Mouse (Mus musculus) hindlimb bud, embryonic 11.5 days (tissue): ENCODE measurements around the gene Nap1l1.
"Not testable (repeated sequence)": the region's sequence is repeated elsewhere in the genome, so short reads cannot be mapped to it uniquely, and the experiment has no call there.

Source experiments
- DNase-seq: peaks from one replicate; pipeline ENCODE4 v3.0.0-alpha.2; 2012; ENCODE audit warnings: low read depth, low spot score; ENCODE audit errors: extremely low spot score

Gene Nap1l1

DNA sequence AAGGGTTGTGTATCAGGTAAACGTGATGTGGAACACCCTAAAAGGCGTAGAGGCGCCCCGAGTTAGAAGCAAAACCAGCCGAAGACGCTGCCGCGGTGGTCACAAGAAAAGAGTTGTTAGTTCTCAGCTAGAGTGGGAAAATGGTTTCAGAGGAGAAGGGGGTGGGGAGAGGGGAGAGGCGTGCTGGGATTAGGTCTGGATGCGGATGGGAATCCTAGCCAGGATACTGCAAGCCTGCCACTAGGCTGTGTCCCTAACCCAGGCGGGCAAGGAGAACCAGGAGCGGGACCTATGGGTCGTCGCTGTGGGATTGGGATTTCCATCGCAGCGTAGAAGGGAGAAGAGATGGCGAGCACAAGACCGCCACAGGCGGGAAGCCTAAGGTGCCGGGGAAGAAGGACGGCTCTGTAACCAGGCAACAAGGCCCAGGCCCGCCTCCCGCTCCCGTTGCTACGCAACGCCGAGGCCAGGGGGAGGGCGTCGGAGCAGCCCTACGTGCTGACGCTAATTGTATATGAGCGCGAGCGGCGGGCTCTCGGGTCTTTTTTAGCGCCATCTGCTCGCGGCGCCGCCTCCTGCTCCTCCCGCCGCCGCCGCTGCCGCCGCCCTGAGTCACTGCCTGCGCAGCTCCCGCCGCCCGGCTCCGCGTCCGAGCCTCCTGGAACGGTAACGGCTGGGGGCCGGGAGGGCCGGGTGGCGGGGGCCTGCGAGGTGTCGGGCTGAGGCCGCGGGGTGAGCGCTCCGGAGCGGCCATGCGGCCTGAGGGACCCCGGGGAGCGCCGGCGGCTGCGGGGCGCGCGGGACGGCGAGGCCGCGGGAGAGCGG is at the start of gene Nap1l1:
Nap1l1 (plus strand) TSS at position 538 of the 825 bp plus-strand sequence.
- peak; percentile 89 for DNase-seq

DNA sequence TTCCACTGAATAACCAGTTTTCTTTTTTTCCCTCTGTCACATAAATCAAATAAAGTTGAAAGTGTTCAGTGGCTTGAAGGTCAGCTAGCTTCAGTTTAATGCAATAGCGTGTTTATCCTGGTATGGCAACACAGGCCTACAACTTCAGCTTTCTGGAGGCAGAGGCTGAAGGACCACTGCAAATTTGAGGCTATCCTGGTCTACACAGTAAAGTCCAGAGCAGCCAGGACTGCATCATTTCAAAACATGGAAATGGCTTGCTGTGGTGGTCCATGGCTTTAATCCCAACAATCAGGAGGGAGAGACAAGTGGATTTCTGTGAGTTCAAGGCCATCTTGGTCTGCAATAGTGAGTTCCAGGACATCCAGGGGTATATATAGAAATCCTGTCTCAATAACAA is 46.5 kb upstream of the Nap1l1 start:
- no peak for DNase-seq

DNA sequence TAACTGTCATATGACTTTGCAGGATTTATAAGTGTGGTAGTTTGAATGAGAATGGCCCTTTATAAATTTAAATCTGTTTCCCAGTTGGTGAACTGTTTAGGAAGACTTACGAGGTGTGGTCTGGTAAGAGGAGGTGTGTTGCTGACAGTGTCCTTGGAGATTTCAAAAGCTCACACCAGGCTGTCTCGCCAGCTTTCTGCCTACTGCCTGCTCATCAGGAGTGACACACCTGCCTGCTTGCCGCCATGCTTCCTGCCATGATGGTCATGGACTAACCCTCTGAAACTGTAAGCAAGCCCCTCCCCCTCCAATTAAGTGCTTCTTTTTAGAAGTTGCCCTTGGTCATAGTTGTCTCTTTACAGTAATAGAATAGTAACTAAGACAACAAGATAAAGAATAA is 39.5 kb upstream of the Nap1l1 start:
- no peak for DNase-seq

DNA sequence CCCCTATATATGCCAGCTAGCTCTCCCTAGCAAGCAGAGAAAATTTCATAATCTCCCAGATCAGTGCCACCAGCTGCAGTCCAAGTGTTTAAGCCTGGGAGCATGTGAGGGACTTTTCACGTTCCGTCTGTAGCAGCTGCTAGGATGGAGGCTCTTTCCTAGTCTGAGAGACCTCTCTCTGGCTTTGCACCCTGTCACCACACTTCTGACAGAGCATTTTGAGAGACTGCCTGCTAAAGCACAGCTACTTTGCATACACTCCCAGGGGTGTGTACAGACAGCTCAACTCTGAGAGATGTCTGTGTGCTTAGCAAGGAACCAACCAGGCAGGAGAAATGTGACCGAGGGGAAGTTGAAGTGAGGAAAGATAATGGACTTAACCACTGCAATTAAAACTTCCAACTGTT is 32.0 kb upstream of the Nap1l1 start:
- DNase-seq: no peak

DNA sequence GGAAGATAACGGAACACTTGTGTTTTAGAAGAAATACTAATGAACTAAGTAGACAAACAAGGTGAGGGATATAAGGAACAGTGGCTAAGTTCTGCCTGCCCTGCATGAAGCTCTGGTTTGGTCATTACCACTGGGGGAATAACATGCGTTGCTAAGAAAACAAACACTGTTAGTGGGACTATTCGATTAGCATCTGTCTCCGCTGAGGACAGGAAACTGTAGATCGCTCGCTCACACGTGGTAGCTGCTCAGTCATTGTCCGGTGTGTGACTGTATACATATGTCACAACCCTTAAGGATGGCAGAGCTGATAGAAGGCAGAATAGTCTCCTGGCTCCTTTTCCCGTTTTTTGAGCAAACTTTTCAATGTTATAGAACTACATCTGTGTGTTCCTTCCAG is 28.8 kb upstream of the Nap1l1 start:
- DNase-seq: no peak

DNA sequence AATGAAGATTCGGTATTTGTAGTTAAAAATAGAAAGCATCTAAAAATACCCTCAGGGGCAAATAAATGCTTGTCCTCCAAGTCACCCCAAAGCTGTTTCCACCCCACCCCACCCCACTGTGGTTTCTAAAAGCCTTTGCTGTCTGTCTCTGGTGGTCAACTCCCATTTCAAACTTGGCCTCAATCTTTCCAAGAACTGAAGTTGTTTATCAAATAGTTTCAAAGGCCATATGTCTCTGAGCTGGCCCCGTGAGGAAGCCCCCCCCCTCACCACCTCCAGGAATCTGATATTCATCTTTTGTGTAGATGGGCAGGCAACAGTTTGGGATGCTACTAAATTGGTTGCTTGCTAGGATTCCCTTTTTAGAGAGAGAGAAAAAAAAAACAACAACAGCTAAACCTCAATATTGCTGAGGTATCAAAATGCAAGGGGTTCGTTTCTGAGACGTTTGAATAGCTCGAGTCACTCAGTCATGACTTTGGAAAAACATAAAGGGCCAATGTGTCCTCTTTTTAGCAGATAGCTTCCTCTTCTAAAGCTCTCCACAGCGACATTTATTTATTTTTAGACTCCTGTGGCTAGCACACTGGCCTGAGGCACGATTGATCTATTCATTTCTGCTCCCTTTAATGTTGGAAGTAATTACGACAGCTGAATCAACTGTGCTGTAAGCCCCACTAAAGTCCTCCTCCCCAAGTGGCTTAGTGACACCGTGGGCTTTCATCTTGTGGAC is 26.9 kb upstream of the Nap1l1 start:
- no peak for DNase-seq

DNA sequence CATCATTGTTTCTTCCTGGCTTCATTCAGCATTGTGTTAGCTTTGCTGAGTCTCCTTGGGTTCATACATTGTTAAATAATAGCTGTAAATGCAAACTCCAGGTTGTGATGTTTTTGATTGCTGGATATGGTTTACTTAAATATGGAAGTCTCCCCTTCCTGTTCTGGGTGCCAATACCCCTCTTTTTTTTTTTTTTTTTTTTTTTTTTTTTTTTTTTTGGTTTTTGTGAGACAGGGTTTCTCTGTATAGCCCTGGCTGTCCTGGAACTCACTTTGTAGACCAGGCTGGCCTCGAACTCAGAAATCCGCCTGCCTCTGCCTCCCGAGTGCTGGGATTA is 26.4 kb upstream of the Nap1l1 start:
- not testable (repeated sequence) for DNase-seq

DNA sequence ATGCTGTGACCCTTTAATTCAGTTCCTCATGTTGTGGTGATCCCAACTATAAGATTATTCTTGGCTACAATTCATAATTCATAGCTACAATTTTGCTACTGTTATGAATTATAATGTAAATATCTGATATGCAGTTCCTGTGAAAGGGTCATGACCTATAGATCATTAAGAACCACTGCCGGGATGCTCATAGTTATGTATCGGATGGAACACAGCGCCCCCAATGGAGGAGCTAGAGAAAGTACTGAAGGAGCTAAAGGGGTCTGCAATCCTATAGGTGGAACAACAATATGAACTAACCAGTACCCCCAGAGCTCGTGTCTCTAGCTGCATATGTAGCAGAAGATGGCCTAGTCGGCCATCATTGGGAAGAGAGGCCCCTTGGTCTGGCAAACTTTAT is 23.4 kb upstream of the Nap1l1 start:
- DNase-seq: not testable (repeated sequence)

DNA sequence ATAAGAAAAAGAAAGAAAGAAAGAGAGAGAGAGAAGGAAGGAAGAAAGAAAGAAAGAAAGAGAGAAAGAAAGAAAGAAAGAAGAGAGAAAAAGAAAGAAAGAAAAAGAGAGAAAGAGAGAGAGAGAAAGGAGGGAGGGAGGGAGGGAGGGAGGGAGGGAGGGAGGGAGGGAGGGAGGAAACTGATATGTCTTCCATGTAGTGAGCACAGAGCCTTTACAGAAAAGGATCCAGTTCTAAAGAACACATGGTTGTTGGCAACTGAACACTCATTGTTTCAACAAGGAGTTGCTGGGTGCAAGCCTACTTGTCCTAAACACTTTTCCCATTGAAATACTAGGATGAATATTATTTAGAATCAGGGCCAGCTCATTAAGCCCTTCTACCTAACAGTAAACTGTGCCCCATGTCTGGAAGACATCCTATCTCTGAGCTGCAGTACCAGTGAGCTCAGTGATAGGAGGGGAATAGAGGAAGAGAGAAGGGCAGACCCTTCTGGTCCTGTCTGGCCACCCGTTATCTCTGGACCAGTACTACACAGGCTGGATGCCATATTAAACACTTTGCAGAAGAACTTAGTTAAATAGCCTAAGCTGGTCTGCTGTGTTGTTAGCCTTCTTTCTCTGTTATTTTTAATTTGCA is 21.2 kb upstream of the Nap1l1 start:
- DNase-seq: no peak

DNA sequence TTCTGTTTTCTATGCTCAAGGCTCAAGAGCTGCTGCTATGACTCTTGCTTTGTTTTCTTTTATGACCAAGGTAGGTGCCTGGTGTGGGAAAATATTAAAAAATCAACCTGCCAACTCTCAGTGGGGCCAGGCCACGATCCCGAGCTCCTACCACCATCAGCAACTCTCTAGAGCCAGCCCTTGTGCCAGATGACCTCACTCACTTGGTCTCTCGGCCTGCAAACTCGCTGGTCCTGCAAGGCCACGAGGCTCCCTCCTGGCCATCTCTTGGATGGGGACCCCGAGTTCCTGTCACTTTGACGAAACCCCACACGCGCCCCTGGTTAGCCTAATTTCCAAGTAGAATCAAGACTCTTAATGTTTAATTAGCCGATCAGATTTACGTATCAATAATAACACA is 20.6 kb upstream of the Nap1l1 start:
- no peak for DNase-seq

DNA sequence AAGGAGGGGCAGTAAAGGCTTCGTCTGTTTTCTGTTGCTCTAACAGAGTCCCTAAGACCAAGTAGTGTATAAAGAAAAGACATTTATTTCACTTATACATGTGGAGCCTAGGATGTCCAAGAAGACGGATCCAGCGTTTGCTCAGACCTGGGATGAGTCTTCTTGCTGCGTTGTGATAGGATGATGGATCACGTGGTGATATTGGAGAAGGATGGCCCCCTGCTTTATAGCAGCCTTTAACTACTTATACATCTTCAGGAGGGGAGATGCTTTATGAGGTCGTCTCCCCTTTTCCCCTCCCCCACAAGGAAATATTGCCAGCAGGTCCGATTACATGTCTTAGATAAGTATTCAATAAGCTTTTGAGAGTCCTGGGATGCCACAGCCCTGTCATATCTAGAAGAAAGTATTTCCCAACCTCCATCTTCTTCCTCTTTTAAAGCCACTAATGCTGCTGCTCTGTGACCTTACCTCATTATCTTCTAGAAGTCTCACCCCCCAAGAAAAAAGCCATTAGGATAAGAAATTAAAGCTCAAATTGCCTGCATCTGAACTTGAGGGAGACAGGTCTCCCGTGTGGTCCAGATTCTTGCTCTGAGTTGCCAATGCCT is 18.2 kb upstream of the Nap1l1 start:
- no peak for DNase-seq

DNA sequence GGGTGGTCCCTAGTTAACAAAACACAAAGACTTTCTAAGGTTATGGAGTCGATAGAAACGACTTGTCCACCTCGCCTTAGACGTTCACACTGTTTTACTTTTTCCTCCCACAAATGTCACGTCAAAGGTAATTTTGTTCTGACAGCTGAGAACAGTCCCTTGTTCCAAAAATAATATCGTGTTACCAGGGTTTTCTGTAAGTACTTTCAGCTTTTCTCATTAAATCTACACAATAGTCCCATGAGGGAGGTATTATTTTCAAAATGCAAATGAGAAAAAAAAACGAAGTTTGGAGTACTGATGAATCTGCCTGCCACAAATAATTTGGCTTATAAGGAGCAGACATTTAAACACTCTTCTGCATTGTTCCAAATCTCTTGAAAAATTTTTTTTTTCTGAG is 14.9 kb upstream of the Nap1l1 start:
- no peak for DNase-seq

DNA sequence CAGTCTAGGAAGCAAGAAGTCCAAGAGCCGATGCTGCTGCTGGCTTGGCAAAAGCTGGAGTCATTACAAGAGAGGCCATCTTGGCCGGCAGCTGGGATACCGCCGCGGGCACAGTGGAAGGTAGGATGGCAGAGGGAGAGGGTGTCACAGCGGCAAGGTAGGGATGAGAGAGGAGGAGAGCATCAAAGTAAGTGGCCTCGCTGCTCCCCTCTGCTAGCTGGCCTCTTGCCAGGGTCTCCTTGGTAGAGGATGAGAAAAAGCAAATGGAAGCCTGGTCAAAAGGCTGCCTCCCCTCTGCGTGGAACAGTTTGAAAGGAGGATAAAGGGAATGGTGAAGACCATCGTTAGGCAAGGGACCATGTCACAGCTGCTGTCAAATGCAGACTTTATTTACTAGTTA is 14.0 kb upstream of the Nap1l1 start:
- no peak for DNase-seq

DNA sequence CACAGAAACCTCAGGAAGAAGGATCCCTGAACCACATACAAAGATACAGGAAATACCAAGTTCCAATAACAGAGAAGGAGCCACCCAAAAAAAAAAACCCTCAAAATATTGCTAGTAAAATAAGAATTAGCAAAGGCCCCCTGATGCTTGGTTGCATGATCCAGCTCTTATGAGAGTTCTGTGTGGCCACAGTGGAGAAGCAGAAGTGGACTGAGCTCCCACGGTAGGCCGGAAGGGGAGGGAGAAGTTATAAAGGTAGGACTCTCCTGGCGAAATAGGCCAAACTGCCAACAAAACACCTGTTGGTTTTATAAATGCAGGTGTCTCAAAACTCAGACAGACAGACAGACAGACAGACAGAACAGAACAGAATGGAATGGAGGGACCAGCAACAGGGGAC is 13.1 kb upstream of the Nap1l1 start:
- no peak for DNase-seq

DNA sequence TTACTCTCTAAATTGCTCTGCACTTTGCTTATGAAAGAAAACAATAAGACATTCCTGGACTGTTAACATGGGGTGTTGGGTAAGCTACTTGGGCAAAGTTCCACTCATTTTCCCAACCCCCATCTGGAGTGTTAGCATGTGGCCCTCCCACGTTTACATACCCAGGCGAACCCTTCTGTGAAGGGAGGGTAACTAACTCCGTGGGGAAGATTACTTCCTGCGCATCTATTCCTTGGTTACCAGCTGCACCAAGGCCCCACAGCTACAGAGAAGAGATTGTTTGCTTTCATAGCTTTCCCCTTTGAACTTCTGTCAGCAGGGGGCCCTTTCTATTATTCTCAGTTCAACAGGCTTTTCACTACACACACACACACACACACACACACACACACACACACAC is 12.6 kb upstream of the Nap1l1 start:
- no peak for DNase-seq

DNA sequence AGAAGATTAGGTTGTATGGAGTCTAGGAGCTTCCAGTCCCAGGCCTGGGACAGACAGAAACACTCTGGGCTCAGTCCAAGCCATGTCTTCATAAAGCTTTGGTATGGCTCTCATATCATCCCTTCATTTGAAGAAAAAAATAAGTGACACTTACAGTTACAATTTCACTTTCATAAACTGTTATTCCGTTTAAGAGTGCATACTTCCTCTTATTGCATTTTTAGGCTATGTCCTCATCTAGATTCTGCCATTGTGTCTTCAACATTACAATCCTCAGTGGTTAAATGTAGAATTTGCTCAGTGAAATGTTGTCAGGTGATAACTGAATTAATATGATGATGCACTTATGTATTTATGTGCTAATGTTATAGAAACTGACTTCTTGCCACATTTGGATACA is 8.2 kb upstream of the Nap1l1 start:
- DNase-seq: no peak

DNA sequence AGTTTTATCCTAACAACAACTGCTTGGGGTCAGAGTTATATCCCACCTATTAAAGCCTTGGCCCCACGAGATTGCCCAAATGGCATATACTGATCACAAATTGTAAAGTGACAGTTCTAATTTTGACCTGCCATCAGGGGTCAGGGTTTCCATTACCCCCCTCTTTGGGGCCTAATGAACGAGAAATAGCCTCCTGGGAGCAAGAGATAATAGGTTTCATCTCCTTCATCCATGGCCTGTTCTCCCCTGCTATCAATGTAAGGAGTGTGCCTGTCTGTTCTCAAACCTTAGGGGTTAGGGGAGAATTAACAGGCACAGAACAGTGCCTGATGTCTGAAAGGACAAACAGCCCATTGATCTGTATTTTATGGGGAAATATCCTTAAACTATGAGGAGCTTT is 7.6 kb upstream of the Nap1l1 start:
- DNase-seq: no peak

DNA sequence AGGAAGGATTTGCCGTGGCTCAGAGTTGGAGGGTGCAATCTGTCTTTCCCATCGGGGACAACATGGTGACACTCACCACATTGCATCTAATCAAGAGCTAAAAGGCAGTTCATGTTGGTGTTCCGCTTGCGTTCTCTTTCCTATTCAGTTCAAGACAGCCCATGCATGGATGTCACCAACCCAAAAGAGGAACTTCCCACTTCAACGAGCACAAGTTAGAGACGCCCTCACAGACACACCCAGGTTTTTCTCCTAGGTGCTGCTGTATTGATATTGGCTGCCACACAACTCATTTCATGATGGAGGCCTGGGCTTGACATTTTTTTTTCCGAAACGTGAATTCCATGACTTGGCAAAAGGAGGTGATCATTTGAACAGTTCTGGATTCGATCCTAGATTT is 1.9 kb upstream of the Nap1l1 start:
- no peak for DNase-seq

DNA sequence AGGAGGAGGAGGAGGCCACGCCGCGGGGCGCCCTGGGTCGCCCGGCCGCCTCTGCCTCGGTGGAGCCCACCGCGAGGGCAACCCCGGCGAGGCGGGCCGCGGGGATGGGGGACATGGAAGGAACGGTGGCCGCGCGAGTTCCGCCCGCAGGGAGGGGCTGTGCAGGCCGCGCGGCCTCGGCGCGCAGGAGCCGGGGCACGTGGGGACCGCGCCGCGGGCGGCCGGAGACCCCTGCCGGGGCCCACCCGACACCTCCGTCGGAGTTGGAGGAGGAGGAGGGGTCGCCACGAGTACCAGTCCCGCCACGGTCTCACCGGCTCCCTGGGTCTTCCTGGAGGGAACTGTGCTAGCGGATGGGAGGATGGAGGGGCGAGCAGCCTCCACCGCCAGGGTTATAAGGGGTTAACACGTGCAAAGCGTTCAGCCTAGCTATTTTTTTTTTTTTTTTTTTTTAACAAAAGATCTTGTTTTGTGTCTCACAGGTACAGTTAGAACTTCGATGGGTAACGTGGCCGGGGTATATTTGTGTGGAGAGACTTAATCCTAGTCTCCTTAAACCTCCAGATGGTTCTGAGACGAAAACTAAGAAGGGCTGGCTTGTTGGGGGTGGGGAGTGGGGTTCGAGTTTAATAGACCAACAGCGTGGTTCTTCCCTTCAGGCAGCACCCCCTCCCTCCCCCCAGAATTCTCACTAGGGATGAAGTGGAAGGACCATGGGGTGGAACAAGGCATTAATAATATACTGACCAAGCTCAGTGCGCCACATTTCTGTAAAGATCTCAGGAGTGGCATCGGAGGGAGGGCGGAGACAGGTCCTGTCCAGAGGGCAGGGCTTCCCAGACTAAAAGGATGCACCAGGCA is 718 bp downstream of the Nap1l1 start:
- DNase-seq: no peak

DNA sequence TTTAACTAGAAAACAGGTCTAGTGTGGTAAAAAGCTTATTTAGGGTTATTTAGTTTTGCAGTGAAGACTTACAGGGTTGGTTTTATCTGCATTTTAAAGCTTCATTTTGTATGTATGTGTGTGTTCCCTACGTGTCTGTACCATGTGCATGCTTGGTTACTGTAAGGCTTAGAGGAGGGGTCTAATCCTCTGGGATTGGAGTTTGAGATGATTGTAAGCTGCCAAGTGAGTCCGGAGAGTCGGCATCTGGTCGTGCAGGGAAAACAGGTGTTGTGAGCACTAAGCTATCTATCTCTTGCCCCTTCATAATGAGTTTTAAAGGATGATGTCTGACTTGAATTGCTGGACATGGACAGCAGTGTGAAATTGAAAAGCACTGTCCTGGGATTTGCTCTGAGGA is 3.3 kb downstream of the Nap1l1 start:
- DNase-seq: no peak

DNA sequence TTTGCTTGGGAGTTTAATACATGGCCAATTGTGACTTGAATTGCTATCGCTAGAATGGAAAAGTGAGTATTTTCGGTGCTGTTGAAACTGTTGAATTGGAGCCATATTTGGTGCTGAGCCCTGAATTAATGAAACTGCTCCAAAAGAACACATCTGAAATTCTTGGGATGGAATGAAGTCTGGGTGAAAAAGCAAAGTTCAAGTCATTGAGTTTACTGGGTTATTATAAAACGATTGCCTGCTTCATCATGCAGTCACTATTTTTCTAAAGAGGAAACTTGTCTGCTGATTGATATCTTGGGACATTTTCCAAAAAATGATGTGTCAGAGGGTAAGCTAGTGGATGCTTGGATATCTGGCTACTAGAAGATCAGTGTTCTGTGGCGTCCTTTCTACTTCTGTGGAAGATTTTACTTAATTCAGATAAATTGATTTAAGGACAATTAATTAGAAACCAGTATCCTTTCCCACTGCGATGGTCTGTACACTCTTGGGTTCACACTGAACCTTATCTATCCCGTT is 4.0 kb downstream of the Nap1l1 start:
- no peak for DNase-seq
